Mouse (Mus musculus) ES-Bruce4 (cell line): ENCODE measurements around the gene Mrpl10.

Source experiments
- CTCF ChIP-seq: IDR thresholded peaks from one replicate; pipeline ENCODE4 v1.8.1; 2011; ENCODE audit warnings: low read depth, low read length
- EP300 ChIP-seq: IDR thresholded peaks from 2 replicates; pipeline ENCODE4 v1.6.1; 2011; ENCODE audit warnings: low read depth, low read length; ENCODE audit not compliant: insufficient read depth
- POLR2A ChIP-seq: IDR thresholded peaks from one replicate; pipeline ENCODE4 v1.8.1; 2011; ENCODE audit warnings: low read length; ENCODE audit not compliant: insufficient read depth

DNA sequence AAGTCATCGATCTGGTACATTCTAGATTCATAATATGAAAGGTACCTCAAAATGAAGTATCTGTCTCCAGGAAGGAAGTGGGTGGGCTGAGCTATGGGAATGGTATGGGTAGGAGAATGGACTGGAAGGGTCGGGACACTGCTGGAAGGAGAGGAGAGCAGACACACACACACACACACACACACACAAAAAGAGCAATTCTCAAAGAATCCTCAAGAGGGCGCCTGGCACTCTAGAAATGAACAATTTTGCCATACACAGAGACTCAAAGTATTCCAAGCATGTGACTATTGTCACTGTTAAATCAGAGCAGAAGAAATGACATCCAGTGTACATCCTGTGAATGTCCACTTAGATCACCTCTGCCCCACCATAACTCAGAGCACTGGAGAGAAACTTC is 31.2 kb downstream of the Mrpl10 start:
- TF ChIP-seq CTCF, result peak; percentile 20
- no peak for TF ChIP-seq POLR2A
- no peak for TF ChIP-seq EP300
